Mouse (Mus musculus): ENCODE results near the gene Cox4i2.

DNA sequence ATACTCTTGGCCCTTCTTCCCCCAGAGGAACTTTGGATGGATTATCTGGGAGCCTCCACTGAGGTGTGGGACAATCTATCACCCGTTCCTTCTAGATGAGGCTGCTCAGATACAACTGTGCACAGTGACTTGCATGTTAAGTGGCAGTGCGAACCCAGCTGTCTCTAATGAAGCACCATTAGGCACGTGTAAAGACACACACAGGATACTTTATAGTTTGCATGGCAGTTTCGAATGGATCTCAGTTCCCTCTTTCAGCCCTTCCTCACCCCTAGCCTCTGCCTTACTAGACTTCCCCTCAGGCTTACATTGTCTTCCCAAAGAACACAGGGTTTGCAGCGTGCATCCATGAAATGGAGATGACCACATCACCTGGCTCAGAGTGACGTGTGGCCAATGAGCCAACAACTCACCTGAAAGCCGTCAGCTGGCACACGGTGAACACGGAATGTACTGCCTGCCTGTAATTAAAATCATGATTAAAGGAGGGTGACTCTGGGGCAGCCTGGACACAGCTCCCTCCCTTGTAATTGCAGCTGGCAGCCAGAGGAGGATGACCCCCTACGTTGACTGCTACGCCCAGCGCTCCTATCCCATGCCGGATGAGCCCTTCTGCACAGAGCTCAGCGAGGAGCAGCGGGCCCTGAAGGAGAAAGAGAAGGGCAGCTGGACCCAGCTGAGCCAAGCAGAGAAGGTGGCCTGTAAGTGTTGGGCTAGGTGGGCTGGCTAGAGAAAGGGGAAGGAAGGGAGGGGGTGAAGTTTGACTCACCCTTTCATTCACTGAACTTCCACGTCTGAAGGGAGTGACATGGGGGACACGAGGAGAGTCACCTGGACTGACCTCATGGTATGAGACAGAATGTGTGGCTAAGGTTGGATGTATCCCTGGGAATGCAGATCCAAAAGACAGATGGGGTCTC, 2.8 kb downstream of the Cox4i2 start:
- TF ChIP-seq CTCF (IDR thresholded peaks at IDR 0.05; ENCODE audit: low read depth, low read length) (no peak), POLR2A (IDR thresholded peaks at IDR 0.05; ENCODE audit: extremely low read depth, insufficient read depth, low read length) (no peak)

Data from liver, adult 2 months (tissue).